Comparison of ENCODE assay signal across 22 mouse cellular contexts in the genomic region with DNA sequence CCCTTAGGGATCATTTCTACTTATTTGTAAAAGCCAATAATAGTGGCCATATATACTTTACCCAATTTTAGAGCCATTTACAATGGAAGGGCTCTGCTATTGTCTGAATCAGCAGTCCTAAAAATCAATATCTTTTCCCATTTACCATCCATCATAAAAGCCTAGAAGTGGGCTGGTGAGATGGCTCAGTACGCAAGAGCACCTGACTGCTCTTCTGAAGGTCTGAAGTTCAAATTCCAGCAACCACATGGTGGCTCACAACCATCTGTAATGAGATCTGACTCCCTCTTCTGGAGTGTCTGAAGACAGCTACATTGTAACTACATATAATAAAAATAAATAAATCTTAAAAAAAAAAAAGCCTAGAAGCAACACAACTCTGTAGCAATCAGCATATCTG. TPM values are rescaled to one million over a fixed set of nuclear protein-coding genes. Genes with fewer than 3 reads are reported as not detected.
"Had no signal": no experiment of that assay in that cellular context is flagged by ENCODE, and none has a peak within 500 bp of the region (broad histone marks: within the 10 kb centered on the region; RNA-seq: fewer than 3 reads in every experiment).

No protein-coding gene starts in this region.

RNA-seq across cellular contexts. Expression of gene AC109138.7, which starts 34.5 kb away (rescaled TPM):
- polyA plus RNA-seq: heart, embryonic 10.5 days; heart, embryonic 11.5 days; heart, embryonic 12.5 days; heart, embryonic 13.5 days; heart, embryonic 14.5 days; heart, embryonic 15.5 days; heart, embryonic 16.5 days; heart, postnatal 0 days; hindbrain, embryonic 10.5 days; hindbrain, embryonic 11.5 days; hindbrain, embryonic 12.5 days; hindbrain, embryonic 13.5 days; hindbrain, embryonic 14.5 days; hindbrain, embryonic 15.5 days; hindbrain, embryonic 16.5 days; hindbrain, postnatal 0 days; inflammation-experienced regulatory T-cells, adult 6 months; kidney, embryonic 14.5 days; kidney, embryonic 15.5 days; kidney, embryonic 16.5 days; kidney, postnatal 0 days; large intestine, adult 2 months had no signal
